Comparison of ENCODE assay signal across 7 mouse cellular contexts in genomic region chr10:127422047-127422446, GRCm38 (mm10). TPM values are rescaled to one million over a fixed set of nuclear protein-coding genes. Genes with fewer than 3 reads are reported as not detected.
DNase-seq lines count a peak whose midpoint lies in the region; ATAC-seq lines count a peak whose summit lies in the region.

No protein-coding gene starts in this region.

- peak; percentile 54; the same call in 1 of the 2 replicates for ATAC-seq in intestine, embryonic 16.5 days
- peak; percentile 69; the same call in 1 of the 2 replicates for ATAC-seq in stomach, embryonic 14.5 days (ENCODE audit: insufficient number of reproducible peaks, insufficient read depth, low FRiP score, low read depth)

- no peak overlapping the region for H3K27ac ChIP-seq in intestine, embryonic 16.5 days (ENCODE audit: low read length)
- H3K27ac ChIP-seq in midbrain, embryonic 10.5 days (replicated peaks): no peak overlapping the region
- no peak overlapping the region for H3K27ac ChIP-seq in stomach, embryonic 14.5 days (ENCODE audit: low read length)

- peak; percentile 29 for DNase-seq in c-Kit-positive CD71-negative TER-119-negative erythroid progenitor cells, embryonic 14.5 days (ENCODE audit: low read depth)
- DNase-seq in embryo, embryonic 11 days: peak; percentile 80
- DNase-seq in heart, adult 18-20 months: peak; percentile 72 to 77
- peak; percentile 43 to 75 for DNase-seq in left cerebral cortex, postnatal 14 days (ENCODE audit: low spot score in 2 of 2)
- DNase-seq in midbrain, embryonic 10.5 days (ENCODE audit: low spot score): peak; percentile 51

- no peak overlapping the region for H3K4me3 ChIP-seq in intestine, embryonic 16.5 days (ENCODE audit: low read length)
- H3K4me3 ChIP-seq in midbrain, embryonic 10.5 days: no peak overlapping the region
- H3K4me3 ChIP-seq in stomach, embryonic 14.5 days (ENCODE audit: low read depth, low read length): no peak overlapping the region

- peak overlapping the region; percentile 30; the same call in 1 of the 2 replicates for H3K4me2 ChIP-seq in intestine, embryonic 16.5 days (ENCODE audit: low read depth, low read length)
- H3K4me2 ChIP-seq in stomach, embryonic 14.5 days (replicated peaks; ENCODE audit: low read depth, low read length): peak overlapping the region; percentile 17; the same call in 1 of the 2 replicates

- H3K36me3 ChIP-seq in intestine, embryonic 16.5 days (ENCODE audit: control insufficient read depth, insufficient read depth, low read length): no peaks in the 10 kb centered on the region
- no peaks in the 10 kb centered on the region for H3K36me3 ChIP-seq in midbrain, embryonic 10.5 days
- no peaks in the 10 kb centered on the region for H3K36me3 ChIP-seq in stomach, embryonic 14.5 days (ENCODE audit: control insufficient read depth, insufficient read depth, low read length)

- intact Hi-C loops in left cerebral cortex, postnatal 14 days (cut with DNase I): no loop called here

- H3K9me3 ChIP-seq in intestine, embryonic 16.5 days (ENCODE audit: control insufficient read depth, low read length): no peaks in the 10 kb centered on the region
- H3K9me3 ChIP-seq in midbrain, embryonic 10.5 days (replicated peaks): no peaks in the 10 kb centered on the region
- H3K9me3 ChIP-seq in stomach, embryonic 14.5 days (ENCODE audit: control insufficient read depth, low read depth, low read length): no peaks in the 10 kb centered on the region

- WGBS in intestine, embryonic 16.5 days: 18% methylated on average over 6 of the region's 6 CpGs
- 31% methylated on average over 6 of the region's 6 CpGs for WGBS in midbrain, embryonic 10.5 days
- WGBS in stomach, embryonic 14.5 days: 15% methylated on average over 6 of the region's 6 CpGs

- no peak overlapping the region for H3K9ac ChIP-seq in intestine, embryonic 16.5 days (ENCODE audit: low read depth, low read length)
- H3K9ac ChIP-seq in stomach, embryonic 14.5 days (replicated peaks; ENCODE audit: low read depth, low read length): no peak overlapping the region

- H3K4me1 ChIP-seq in intestine, embryonic 16.5 days (ENCODE audit: control insufficient read depth, insufficient read depth, low read length): peaks cover 19% of the 10 kb centered on the region
- peaks cover 51% of the 10 kb centered on the region for H3K4me1 ChIP-seq in midbrain, embryonic 10.5 days
- peaks cover 17% of the 10 kb centered on the region for H3K4me1 ChIP-seq in stomach, embryonic 14.5 days (ENCODE audit: control insufficient read depth, insufficient read depth, low read length)

- no peaks in the 10 kb centered on the region for H3K27me3 ChIP-seq in intestine, embryonic 16.5 days (replicated peaks; ENCODE audit: control insufficient read depth, insufficient read depth, low read length)
- H3K27me3 ChIP-seq in midbrain, embryonic 10.5 days (ENCODE audit: low read depth, poor library complexity, severe bottlenecking): no peaks in the 10 kb centered on the region
- H3K27me3 ChIP-seq in stomach, embryonic 14.5 days (ENCODE audit: control insufficient read depth, insufficient read depth, low read length): no peaks in the 10 kb centered on the region

RNA-seq across cellular contexts. Expression of gene R3hdm2, which starts 41.9 kb away (rescaled TPM):
- 100 to 1,000 TPM; 146 to 169 TPM for total RNA-seq in heart, adult 18-20 months (2021)
- 17.7 and 18.3 TPM in 2 replicates for polyA plus RNA-seq in intestine, embryonic 16.5 days (2015; fragmentation: Nextera tagmentation; extraction: Ambion mirVana)
- total RNA-seq in left cerebral cortex, postnatal 14 days (2021): 100 to 1,000 TPM; 333 to 340 TPM
- 29.6 and 34.5 TPM in 2 replicates for polyA plus RNA-seq in midbrain, embryonic 10.5 days (2016; fragmentation: Nextera tagmentation; extraction: Ambion mirVana)
- polyA plus RNA-seq in stomach, embryonic 14.5 days (2014; fragmentation: Nextera tagmentation; extraction: Ambion mirVana): 34.9 and 37.3 TPM in 2 replicates

RNA-seq across cellular contexts. Expression of gene Inhbc, which starts 51.8 kb away (rescaled TPM):
- total RNA-seq in heart, adult 18-20 months (2021): not detected
- polyA plus RNA-seq in intestine, embryonic 16.5 days (2015; fragmentation: Nextera tagmentation; extraction: Ambion mirVana): not detected in 2 replicates
- not detected for total RNA-seq in left cerebral cortex, postnatal 14 days (2021)
- polyA plus RNA-seq in midbrain, embryonic 10.5 days (2016; fragmentation: Nextera tagmentation; extraction: Ambion mirVana): not detected in 2 replicates
- polyA plus RNA-seq in stomach, embryonic 14.5 days (2014; fragmentation: Nextera tagmentation; extraction: Ambion mirVana): 0.35 TPM in 1 of 2 replicates, not detected in the other

Comparison
In these comparisons a context has a peak if more than half of its experiments do, and no peak if none do; other contexts are left out.
1. DNase-seq: peak in every context shown above with its lines; median percentile 80 in embryo, embryonic 11 days; 74 in heart, adult 18-20 months; 59 in left cerebral cortex, postnatal 14 days; 51 in midbrain, embryonic 10.5 days; 29 in c-Kit-positive CD71-negative TER-119-negative erythroid progenitor cells, embryonic 14.5 days.